Mouse (Mus musculus): ENCODE results near the gene Tsc22d3. TPM values are rescaled to one million over a fixed set of nuclear protein-coding genes. Genes with fewer than 3 reads are reported as not detected.

Tsc22d3 gene
- polyA plus RNA-seq, 1 experiment from 2014 or later, result 104 TPM

DNA sequence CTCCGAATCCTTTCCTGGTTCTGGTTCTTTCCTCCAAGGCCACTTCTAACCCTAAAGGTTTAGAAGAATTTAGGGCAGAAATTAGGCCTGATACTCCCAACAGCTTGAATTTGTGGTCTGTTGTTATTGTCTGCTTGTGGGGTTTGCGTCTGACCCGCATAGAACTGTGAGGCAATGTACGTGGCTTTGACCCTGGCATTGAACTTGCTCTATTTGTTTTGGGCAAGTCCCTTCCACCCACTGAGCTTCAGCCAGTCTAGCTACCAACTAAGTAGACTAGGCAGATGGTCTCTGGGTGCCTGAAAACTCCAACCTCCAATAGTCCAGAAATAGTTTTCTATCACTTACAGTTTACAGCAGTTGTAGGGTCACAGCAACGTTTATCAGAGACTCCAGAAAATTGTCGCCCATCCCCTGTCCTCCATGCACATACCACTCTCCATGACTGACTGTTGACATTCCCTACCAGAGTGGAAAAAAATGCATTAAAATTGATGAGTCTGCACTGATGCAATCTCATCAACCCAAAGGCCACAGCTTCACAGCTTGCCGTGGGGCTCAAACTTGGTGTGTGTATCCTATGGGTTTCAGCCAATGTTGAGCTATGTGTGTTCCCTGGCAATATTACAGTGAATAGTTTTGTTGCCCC, 74.7 kb downstream of the Tsc22d3 start:
- no peaks in the 10 kb centered on the region; the same call in 1 of the 2 replicates for H3K27me3 ChIP-seq (replicated peaks; ENCODE audit: control insufficient read depth, insufficient read depth, low read length)
- H3K9ac ChIP-seq (replicated peaks; ENCODE audit: low read depth, low read length), result no peak overlapping the region
- 89% methylated on average over 7 of the region's 7 CpGs for WGBS
- no peak overlapping the region for H3K4me3 ChIP-seq (replicated peaks; ENCODE audit: low read length)
- no peak overlapping the region for H3K4me2 ChIP-seq (ENCODE audit: low read length)
- H3K9me3 ChIP-seq (ENCODE audit: control insufficient read depth, low read length), result no peaks in the 10 kb centered on the region
- H3K4me1 ChIP-seq (replicated peaks; ENCODE audit: control insufficient read depth, insufficient read depth, low read length), result no peaks in the 10 kb centered on the region
- H3K27ac ChIP-seq (ENCODE audit: low read length), result no peak overlapping the region
- no peaks in the 10 kb centered on the region for H3K36me3 ChIP-seq (ENCODE audit: control insufficient read depth, insufficient read depth)
- ATAC-seq, result no peak

- no peak overlapping the region for H3K4me3 ChIP-seq (replicated peaks; ENCODE audit: low read length)
- ATAC-seq, result no peak
- no peaks in the 10 kb centered on the region for H3K9me3 ChIP-seq (ENCODE audit: control insufficient read depth, low read length)
- no peak overlapping the region for H3K4me2 ChIP-seq (ENCODE audit: low read length)
- H3K27me3 ChIP-seq (replicated peaks; ENCODE audit: control insufficient read depth, insufficient read depth, low read length), result no peaks in the 10 kb centered on the region; the same call in 1 of the 2 replicates
- H3K4me1 ChIP-seq (replicated peaks; ENCODE audit: control insufficient read depth, insufficient read depth, low read length), result 0 out of 2 replicates have a peak, but pooled peaks cover 2% of the 10 kb centered on the region
- H3K36me3 ChIP-seq (ENCODE audit: control insufficient read depth, insufficient read depth), result no peaks in the 10 kb centered on the region
- no peak overlapping the region for H3K27ac ChIP-seq (ENCODE audit: low read length)
- no peak overlapping the region for H3K9ac ChIP-seq (replicated peaks; ENCODE audit: low read depth, low read length)
- 92% methylated on average over 5 of the region's 5 CpGs for WGBS
Measured at GRCm38 (mm10) chrX:140524231-140524630, 76.2 kb downstream of the Tsc22d3 start.

GRCm38 (mm10) chrX:140522071-140522765, 78.2 kb downstream of the Tsc22d3 start:
- ATAC-seq, result no peak
- Histone ChIP-seq H3K9ac (replicated peaks; ENCODE audit: low read depth, low read length) (no peak overlapping the region), H3K4me1 (replicated peaks; ENCODE audit: control insufficient read depth, insufficient read depth, low read length) (0 out of 2 replicates have a peak, but pooled peaks cover 2% of the 10 kb centered on the region), H3K27me3 (replicated peaks; ENCODE audit: control insufficient read depth, insufficient read depth, low read length) (no peaks in the 10 kb centered on the region; the same call in 1 of the 2 replicates), H3K27ac (ENCODE audit: low read length) (no peak overlapping the region), H3K9me3 (ENCODE audit: control insufficient read depth, low read length) (no peaks in the 10 kb centered on the region), H3K4me3 (replicated peaks; ENCODE audit: low read length) (no peak overlapping the region), H3K4me2 (ENCODE audit: low read length) (no peak overlapping the region), H3K36me3 (ENCODE audit: control insufficient read depth, insufficient read depth) (no peaks in the 10 kb centered on the region)
- WGBS, result 65% methylated on average over 14 of the region's 14 CpGs

DNA sequence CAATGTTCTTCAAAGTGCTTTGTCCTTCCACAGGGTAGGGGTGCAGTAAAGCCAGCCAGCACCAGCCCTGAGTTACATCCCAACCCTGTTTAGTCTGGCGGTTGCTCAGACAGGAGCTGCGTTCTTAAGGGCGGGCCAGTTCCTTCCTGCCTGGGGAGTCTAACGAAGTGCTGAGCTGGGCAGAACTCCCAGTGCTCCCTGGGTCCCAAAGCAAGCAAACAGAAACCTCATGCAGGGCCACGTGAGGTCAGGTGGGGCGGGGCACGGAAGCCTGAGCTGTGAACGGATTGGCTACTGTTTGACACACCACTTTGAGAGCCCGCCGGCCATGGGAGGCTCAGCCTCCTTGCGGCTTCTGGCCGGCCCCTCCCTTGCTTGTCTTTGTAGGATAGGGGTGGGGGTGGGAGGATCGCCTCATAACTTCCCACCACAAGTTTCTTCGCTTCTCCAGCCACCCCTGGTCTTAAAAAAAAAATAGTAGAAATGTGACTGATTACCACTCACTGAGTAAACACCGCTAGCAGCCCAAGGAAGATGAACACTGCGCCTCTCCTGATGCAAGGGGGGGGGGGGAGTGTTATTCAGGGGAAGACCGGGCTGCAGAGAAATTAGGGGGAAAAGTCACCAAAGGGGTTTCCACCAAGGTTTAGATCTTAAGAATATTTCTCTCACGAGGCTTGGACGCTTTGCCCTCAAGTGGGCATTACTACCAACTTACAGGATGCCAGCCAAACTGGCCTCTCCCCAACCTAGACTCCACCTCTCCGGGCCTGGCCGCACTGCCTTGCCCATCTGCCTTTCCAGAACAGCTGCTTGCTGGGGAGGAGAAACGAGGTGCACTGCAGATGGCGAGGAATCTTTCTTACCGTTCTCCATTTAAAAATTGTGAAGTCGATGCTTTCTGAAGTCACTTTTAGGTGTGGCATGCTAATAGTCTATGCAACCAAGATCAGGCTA, 80.0 kb downstream of the Tsc22d3 start:
- Histone ChIP-seq H3K4me2 (ENCODE audit: low read length) (peak overlapping the region; percentile 43), H3K36me3 (ENCODE audit: control insufficient read depth, insufficient read depth) (no peaks in the 10 kb centered on the region), H3K4me3 (replicated peaks; ENCODE audit: low read length) (0 out of 2 replicates have a peak overlapping the region, but pooled peaks have one; percentile 8), H3K27ac (ENCODE audit: low read length) (no peak overlapping the region), H3K9ac (replicated peaks; ENCODE audit: low read depth, low read length) (no peak overlapping the region), H3K9me3 (ENCODE audit: control insufficient read depth, low read length) (no peaks in the 10 kb centered on the region), H3K27me3 (replicated peaks; ENCODE audit: control insufficient read depth, insufficient read depth, low read length) (no peaks in the 10 kb centered on the region; the same call in 1 of the 2 replicates), H3K4me1 (replicated peaks; ENCODE audit: control insufficient read depth, insufficient read depth, low read length) (0 out of 2 replicates have a peak, but pooled peaks cover 2% of the 10 kb centered on the region)
- WGBS, result 23% methylated on average over 25 of the region's 25 CpGs
- ATAC-seq, result peak; percentile 88

DNA sequence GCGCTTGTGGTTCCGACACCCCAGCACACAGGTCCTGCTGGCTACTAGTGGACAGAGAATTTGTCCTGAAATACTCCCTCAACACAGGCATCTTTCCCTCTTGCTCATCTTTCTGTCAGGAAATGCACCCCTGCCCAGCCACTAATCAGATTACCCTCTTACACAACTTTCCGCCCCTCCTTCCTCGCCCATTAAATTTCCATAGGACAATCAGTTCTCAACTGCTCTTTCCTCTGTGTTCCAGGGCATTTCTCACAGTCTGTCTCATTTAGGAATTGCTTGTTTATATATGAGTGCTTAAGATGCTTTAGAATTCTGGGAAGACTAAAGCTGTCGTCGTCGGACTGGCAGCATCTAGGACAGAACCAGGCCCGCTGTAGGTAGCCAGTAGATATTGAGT, 82.1 kb downstream of the Tsc22d3 start:
- Histone ChIP-seq H3K27ac (ENCODE audit: low read length) (no peak overlapping the region), H3K4me2 (ENCODE audit: low read length) (no peak overlapping the region), H3K9me3 (ENCODE audit: control insufficient read depth, low read length) (no peaks in the 10 kb centered on the region), H3K4me1 (replicated peaks; ENCODE audit: control insufficient read depth, insufficient read depth, low read length) (0 out of 2 replicates have a peak, but pooled peaks cover 2% of the 10 kb centered on the region), H3K9ac (replicated peaks; ENCODE audit: low read depth, low read length) (no peak overlapping the region), H3K27me3 (replicated peaks; ENCODE audit: control insufficient read depth, insufficient read depth, low read length) (no peaks in the 10 kb centered on the region; the same call in 1 of the 2 replicates), H3K36me3 (ENCODE audit: control insufficient read depth, insufficient read depth) (no peaks in the 10 kb centered on the region), H3K4me3 (replicated peaks; ENCODE audit: low read length) (no peak overlapping the region)
- 88% methylated on average over 8 of the region's 8 CpGs for WGBS
- ATAC-seq, result no peak

- Histone ChIP-seq H3K27ac (ENCODE audit: low read length) (no peak overlapping the region), H3K9ac (replicated peaks; ENCODE audit: low read depth, low read length) (no peak overlapping the region), H3K4me1 (replicated peaks; ENCODE audit: control insufficient read depth, insufficient read depth, low read length) (no peaks in the 10 kb centered on the region), H3K4me2 (ENCODE audit: low read length) (no peak overlapping the region), H3K4me3 (replicated peaks; ENCODE audit: low read length) (no peak overlapping the region), H3K9me3 (ENCODE audit: control insufficient read depth, low read length) (no peaks in the 10 kb centered on the region), H3K36me3 (ENCODE audit: control insufficient read depth, insufficient read depth) (no peaks in the 10 kb centered on the region), H3K27me3 (replicated peaks; ENCODE audit: control insufficient read depth, insufficient read depth, low read length) (peaks cover 3% of the 10 kb centered on the region; the same call in 1 of the 2 replicates)
- ATAC-seq, result no peak
- WGBS, result 96% methylated on average over 2 of the region's 2 CpGs
Measured at GRCm38 (mm10) chrX:140513379-140513778, 87.1 kb downstream of the Tsc22d3 start.

GRCm38 (mm10) chrX:140511687-140512651, 88.5 kb downstream of the Tsc22d3 start:
- no peaks in the 10 kb centered on the region for H3K36me3 ChIP-seq (ENCODE audit: control insufficient read depth, insufficient read depth)
- no peak overlapping the region for H3K4me3 ChIP-seq (replicated peaks; ENCODE audit: low read length)
- H3K27ac ChIP-seq (ENCODE audit: low read length), result no peak overlapping the region
- H3K9ac ChIP-seq (replicated peaks; ENCODE audit: low read depth, low read length), result no peak overlapping the region
- no peak for ATAC-seq
- peaks cover 3% of the 10 kb centered on the region; the same call in 1 of the 2 replicates for H3K27me3 ChIP-seq (replicated peaks; ENCODE audit: control insufficient read depth, insufficient read depth, low read length)
- no peak overlapping the region for H3K4me2 ChIP-seq (ENCODE audit: low read length)
- H3K4me1 ChIP-seq (replicated peaks; ENCODE audit: control insufficient read depth, insufficient read depth, low read length), result no peaks in the 10 kb centered on the region
- H3K9me3 ChIP-seq (ENCODE audit: control insufficient read depth, low read length), result no peaks in the 10 kb centered on the region
- WGBS, result 48% methylated on average over 7 of the region's 7 CpGs

GRCm38 (mm10) chrX:140510696-140511429, 89.6 kb downstream of the Tsc22d3 start:
- H3K27me3 ChIP-seq (replicated peaks; ENCODE audit: control insufficient read depth, insufficient read depth, low read length), result peaks cover 3% of the 10 kb centered on the region; the same call in 1 of the 2 replicates
- 33% methylated on average over 24 of the region's 24 CpGs for WGBS
- H3K4me1 ChIP-seq (replicated peaks; ENCODE audit: control insufficient read depth, insufficient read depth, low read length), result no peaks in the 10 kb centered on the region
- H3K36me3 ChIP-seq (ENCODE audit: control insufficient read depth, insufficient read depth), result no peaks in the 10 kb centered on the region
- peak overlapping the region; percentile 17; the same call in 1 of the 2 replicates for H3K4me3 ChIP-seq (replicated peaks; ENCODE audit: low read length)
- H3K9ac ChIP-seq (replicated peaks; ENCODE audit: low read depth, low read length), result peak overlapping the region; percentile 40; the same call in 1 of the 2 replicates
- peak overlapping the region; percentile 34 for H3K4me2 ChIP-seq (ENCODE audit: low read length)
- no peak overlapping the region for H3K27ac ChIP-seq (ENCODE audit: low read length)
- H3K9me3 ChIP-seq (ENCODE audit: control insufficient read depth, low read length), result no peaks in the 10 kb centered on the region
- peak; percentile 43; the same call in 1 of the 2 replicates for ATAC-seq

Data from forebrain, embryonic 16.5 days (tissue).